Mouse (Mus musculus) T-helper 17 cell (primary cell): ENCODE data around the gene Cotl1.

ENCODE experiments used
- in situ Hi-C, 2 experiments: fragments of 300-600 bp; cut with MboI, MseI; formaldehyde crosslinking; loops; 1 replicate in 1 of 2; 2 replicates in 1 of 2; pipeline ENCODE4 v1.15.1; 2025; ENCODE audit warnings: high pct_unique_total_duplicates in 2 of 2

The Cotl1 gene

DNA sequence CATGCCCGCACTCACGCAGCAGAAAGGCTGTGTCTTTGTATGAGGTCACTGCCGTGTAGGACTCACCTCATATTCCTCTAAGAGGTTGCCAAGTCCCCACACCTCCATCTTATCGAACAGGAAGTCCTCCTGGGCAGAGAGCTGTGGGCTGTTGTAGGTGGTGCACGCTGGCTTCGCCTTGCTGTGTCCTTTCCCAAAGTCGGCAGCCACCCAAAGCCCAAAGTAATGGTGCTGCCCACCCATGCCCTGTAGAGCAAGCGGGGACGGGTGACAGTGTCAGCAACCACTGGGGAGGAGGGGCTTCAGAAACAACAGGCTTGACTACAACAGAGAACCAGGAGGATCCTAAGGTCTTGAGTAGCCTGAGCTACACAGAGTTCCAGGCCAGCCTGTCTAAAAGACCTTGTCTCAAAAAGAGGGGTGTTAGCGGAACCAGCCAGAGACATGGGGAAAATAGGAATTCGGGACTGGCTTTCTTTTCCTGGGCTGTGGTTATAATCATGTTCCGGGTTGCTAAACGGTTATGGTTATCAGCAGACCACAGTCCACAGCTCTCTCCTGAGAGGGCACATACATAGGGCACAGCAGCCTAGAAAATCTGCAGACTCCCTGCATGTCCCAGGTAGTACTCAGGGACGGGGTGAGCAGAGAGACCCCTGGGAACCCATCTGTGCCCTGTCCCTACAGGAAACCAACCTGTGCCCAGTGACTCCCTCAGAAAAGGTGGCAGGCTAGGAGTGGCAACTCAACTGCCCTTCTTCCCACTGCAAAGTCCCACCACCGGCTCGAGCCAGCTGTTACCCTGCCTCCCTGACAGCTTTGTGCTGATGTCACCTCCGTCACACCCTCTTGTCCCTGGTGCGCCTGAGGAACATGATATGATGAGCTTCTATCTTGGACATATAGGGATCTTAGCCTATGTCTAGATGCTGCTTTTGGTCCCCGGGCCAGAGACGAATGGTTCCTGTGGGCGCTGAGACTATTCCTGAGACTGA, 77.8 kb downstream of the Cotl1 start:
- in situ Hi-C loops, result no loop called here

DNA sequence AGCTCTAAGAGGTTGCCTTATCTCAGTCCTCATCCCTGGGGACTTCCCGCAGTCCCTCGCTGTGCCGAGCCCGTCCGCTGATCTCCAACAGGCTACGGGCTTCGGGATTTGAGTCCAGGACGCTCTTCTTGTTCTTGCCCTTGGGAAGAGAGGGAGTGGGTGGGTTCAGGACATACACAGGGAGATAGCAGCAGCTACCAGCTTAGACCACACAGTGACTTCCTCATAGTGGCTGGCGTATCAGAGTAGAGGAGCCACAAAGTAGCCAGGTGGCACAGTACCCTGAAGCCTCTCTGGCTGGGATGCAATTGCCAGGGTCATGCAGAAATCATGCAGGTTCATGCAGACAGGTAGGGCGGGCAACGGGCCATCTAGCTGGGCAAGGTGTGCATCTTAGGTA, 78.7 kb downstream of the Cotl1 start:
- in situ Hi-C loops, result no loop called here
